Mouse (Mus musculus) kidney, adult 2 months (tissue): ENCODE results near the gene Arhgap10.

Source experiments
- CTCF ChIP-seq: fragments of 200-500 bp; conservative IDR thresholded peaks from 2 replicates; pipeline ENCODE4 v1.5.1; 2011; ENCODE audit warnings: low read depth, mild to moderate bottlenecking, control low read depth, low read length, moderate library complexity, mixed read lengths; ENCODE audit not compliant: insufficient read depth, insufficient read length
- POLR2A ChIP-seq: fragments of 200-500 bp; IDR thresholded peaks from one replicate; pipeline ENCODE4 v1.6.1; 2011; ENCODE audit warnings: low read depth, low read length, control low read depth

GRCm38 (mm10) chr8:77328473-77328872 lies 189.3 kb downstream of the Arhgap10 start:
- TF ChIP-seq CTCF (no peak), POLR2A (no peak)
